Mouse (Mus musculus): ENCODE results near the gene Dnase2b. TPM values are rescaled to one million over a fixed set of nuclear protein-coding genes. Genes with fewer than 3 reads are reported as not detected.

Dnase2b gene
- 0.05 TPM in 1 of 2 replicates, not detected in the other for polyA plus RNA-seq (2015; fragmentation: Nextera tagmentation; extraction: Ambion mirVana)

DNA sequence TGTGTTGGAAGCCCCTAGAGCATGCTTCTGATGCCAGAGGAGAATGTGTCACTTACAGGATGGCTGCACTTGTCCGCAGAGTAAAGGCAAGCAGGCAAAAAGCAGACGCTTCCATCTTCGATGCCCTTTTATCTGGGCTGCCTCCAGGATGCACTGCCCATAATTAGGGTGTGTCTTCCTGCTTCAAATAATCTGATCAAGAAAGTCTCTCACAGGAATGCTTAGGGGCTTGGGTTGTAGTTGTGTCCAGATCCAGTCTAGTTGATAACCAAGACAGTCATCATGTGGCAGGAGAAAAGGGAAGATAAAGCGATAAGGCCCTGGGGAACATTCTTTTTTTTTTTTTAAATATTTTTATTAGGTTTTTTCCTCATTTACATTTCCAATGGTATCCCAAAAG is at the start of gene Dnase2b:
TSS of gene Dnase2b (minus strand) at position 101 of the 400 bp plus-strand sequence.
- Histone ChIP-seq H3K36me3 (ENCODE audit: control insufficient read depth, insufficient read depth, low read length) (no peaks in the 10 kb centered on the region), H3K9ac (ENCODE audit: low read depth, low read length) (no peak within 1 kb of the TSS), H3K4me2 (ENCODE audit: low read depth, low read length) (no peak within 1 kb of the TSS), H3K27me3 (replicated peaks; ENCODE audit: control insufficient read depth, insufficient read depth, low read length) (no peaks in the 10 kb centered on the region), H3K4me3 (ENCODE audit: low read length) (no peak within 1 kb of the TSS), H3K9me3 (ENCODE audit: control insufficient read depth, low read length) (no peaks in the 10 kb centered on the region), H3K4me1 (ENCODE audit: control insufficient read depth, insufficient read depth, low read length) (no peaks in the 10 kb centered on the region), H3K27ac (ENCODE audit: low read length) (no peak within 1 kb of the TSS)
- ATAC-seq = no peak
- WGBS = 93% methylated on average over 4 of the region's 4 CpGs

- Histone ChIP-seq H3K36me3 (ENCODE audit: control insufficient read depth, insufficient read depth, low read length) (no peaks in the 10 kb centered on the region), H3K4me2 (ENCODE audit: low read depth, low read length) (no peak overlapping the region), H3K9me3 (ENCODE audit: control insufficient read depth, low read length) (no peaks in the 10 kb centered on the region), H3K4me1 (ENCODE audit: control insufficient read depth, insufficient read depth, low read length) (no peaks in the 10 kb centered on the region), H3K27ac (ENCODE audit: low read length) (no peak overlapping the region), H3K9ac (ENCODE audit: low read depth, low read length) (no peak overlapping the region), H3K27me3 (replicated peaks; ENCODE audit: control insufficient read depth, insufficient read depth, low read length) (no peaks in the 10 kb centered on the region), H3K4me3 (ENCODE audit: low read length) (no peak overlapping the region)
- ATAC-seq = no peak
- 74% methylated on average over 7 of the region's 7 CpGs for WGBS
Observed at GRCm38 (mm10) chr3:146661907-146662306, 46.5 kb upstream of the Dnase2b start.

DNA sequence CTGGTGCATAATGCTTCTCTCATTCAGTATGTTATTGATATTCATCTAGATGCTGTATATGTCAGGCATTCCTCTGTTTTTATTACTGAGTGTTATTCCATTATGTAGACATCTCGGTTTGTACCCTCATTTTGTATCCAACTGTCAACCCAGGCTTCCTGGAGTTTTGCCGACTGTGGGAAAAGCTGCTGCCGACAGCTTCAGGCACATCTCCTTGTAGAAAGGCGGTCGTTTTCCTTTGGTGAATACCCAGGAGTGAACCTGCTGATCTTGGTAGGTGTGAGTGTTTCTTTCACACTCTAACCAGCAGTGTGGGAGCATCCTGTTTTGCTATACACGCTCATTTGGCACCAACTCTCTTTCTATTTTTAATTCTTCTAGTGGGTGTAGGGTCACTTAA is 45.6 kb upstream of the Dnase2b start:
- Histone ChIP-seq H3K4me2 (ENCODE audit: low read depth, low read length) (no peak overlapping the region), H3K27ac (ENCODE audit: low read length) (no peak overlapping the region), H3K27me3 (replicated peaks; ENCODE audit: control insufficient read depth, insufficient read depth, low read length) (no peaks in the 10 kb centered on the region), H3K4me1 (ENCODE audit: control insufficient read depth, insufficient read depth, low read length) (no peaks in the 10 kb centered on the region), H3K4me3 (ENCODE audit: low read length) (no peak overlapping the region), H3K36me3 (ENCODE audit: control insufficient read depth, insufficient read depth, low read length) (no peaks in the 10 kb centered on the region), H3K9me3 (ENCODE audit: control insufficient read depth, low read length) (no peaks in the 10 kb centered on the region), H3K9ac (ENCODE audit: low read depth, low read length) (no peak overlapping the region)
- 72% methylated on average over 6 of the region's 6 CpGs for WGBS
- ATAC-seq = no peak

- Histone ChIP-seq H3K4me2 (ENCODE audit: low read depth, low read length) (no peak overlapping the region), H3K27me3 (replicated peaks; ENCODE audit: control insufficient read depth, insufficient read depth, low read length) (no peaks in the 10 kb centered on the region), H3K4me3 (ENCODE audit: low read length) (no peak overlapping the region), H3K9me3 (ENCODE audit: control insufficient read depth, low read length) (no peaks in the 10 kb centered on the region), H3K36me3 (ENCODE audit: control insufficient read depth, insufficient read depth, low read length) (no peaks in the 10 kb centered on the region), H3K4me1 (ENCODE audit: control insufficient read depth, insufficient read depth, low read length) (no peaks in the 10 kb centered on the region), H3K27ac (ENCODE audit: low read length) (no peak overlapping the region), H3K9ac (ENCODE audit: low read depth, low read length) (no peak overlapping the region)
- 94% methylated on average over 5 of the region's 5 CpGs for WGBS
- no peak for ATAC-seq
Observed at GRCm38 (mm10) chr3:146659321-146659720, 43.9 kb upstream of the Dnase2b start.

- no peak overlapping the region for H3K4me3 ChIP-seq (ENCODE audit: low read length)
- no peak overlapping the region for H3K27ac ChIP-seq (ENCODE audit: low read length)
- no peaks in the 10 kb centered on the region for H3K27me3 ChIP-seq (replicated peaks; ENCODE audit: control insufficient read depth, insufficient read depth, low read length)
- WGBS = 88% methylated on average over 1 of the region's 1 CpGs
- H3K4me2 ChIP-seq (ENCODE audit: low read depth, low read length) = no peak overlapping the region
- no peak overlapping the region for H3K9ac ChIP-seq (ENCODE audit: low read depth, low read length)
- H3K9me3 ChIP-seq (ENCODE audit: control insufficient read depth, low read length) = no peaks in the 10 kb centered on the region
- no peaks in the 10 kb centered on the region for H3K36me3 ChIP-seq (ENCODE audit: control insufficient read depth, insufficient read depth, low read length)
- no peaks in the 10 kb centered on the region; the same call in 1 of the 2 replicates for H3K4me1 ChIP-seq (ENCODE audit: control insufficient read depth, insufficient read depth, low read length)
- ATAC-seq = no peak
Observed at GRCm38 (mm10) chr3:146658061-146658639, 42.8 kb upstream of the Dnase2b start.

GRCm38 (mm10) chr3:146657433-146657832 is 42.0 kb upstream of the Dnase2b start:
- ATAC-seq = no peak
- H3K27me3 ChIP-seq (replicated peaks; ENCODE audit: control insufficient read depth, insufficient read depth, low read length) = no peaks in the 10 kb centered on the region
- H3K9ac ChIP-seq (ENCODE audit: low read depth, low read length) = no peak overlapping the region
- WGBS = 85% methylated on average over 5 of the region's 5 CpGs
- no peaks in the 10 kb centered on the region for H3K36me3 ChIP-seq (ENCODE audit: control insufficient read depth, insufficient read depth, low read length)
- no peak overlapping the region for H3K4me2 ChIP-seq (ENCODE audit: low read depth, low read length)
- no peak overlapping the region for H3K4me3 ChIP-seq (ENCODE audit: low read length)
- H3K9me3 ChIP-seq (ENCODE audit: control insufficient read depth, low read length) = no peaks in the 10 kb centered on the region
- H3K27ac ChIP-seq (ENCODE audit: low read length) = no peak overlapping the region
- no peaks in the 10 kb centered on the region; the same call in 1 of the 2 replicates for H3K4me1 ChIP-seq (ENCODE audit: control insufficient read depth, insufficient read depth, low read length)

- no peak overlapping the region for H3K27ac ChIP-seq (ENCODE audit: low read length)
- ATAC-seq = no peak
- 55% methylated on average over 2 of the region's 2 CpGs for WGBS
Observed at GRCm38 (mm10) chr3:146655111-146655577, 39.7 kb upstream of the Dnase2b start.

GRCm38 (mm10) chr3:146653692-146654091 is 38.3 kb upstream of the Dnase2b start:
- peak; percentile 60 for ATAC-seq
- Histone ChIP-seq H3K27ac (ENCODE audit: low read length) (no peak overlapping the region), H3K9me3 (ENCODE audit: control insufficient read depth, low read length) (no peaks in the 10 kb centered on the region), H3K4me2 (ENCODE audit: low read depth, low read length) (no peak overlapping the region), H3K9ac (ENCODE audit: low read depth, low read length) (no peak overlapping the region), H3K36me3 (ENCODE audit: control insufficient read depth, insufficient read depth, low read length) (no peaks in the 10 kb centered on the region), H3K27me3 (replicated peaks; ENCODE audit: control insufficient read depth, insufficient read depth, low read length) (no peaks in the 10 kb centered on the region), H3K4me1 (ENCODE audit: control insufficient read depth, insufficient read depth, low read length) (no peaks in the 10 kb centered on the region; the same call in 1 of the 2 replicates), H3K4me3 (ENCODE audit: low read length) (no peak overlapping the region)
- WGBS = 48% methylated on average over 6 of the region's 6 CpGs

More at GRCm38 (mm10) chr3:146655111-146655577, 39.7 kb upstream of the Dnase2b start:
- H3K27me3 ChIP-seq (replicated peaks; ENCODE audit: control insufficient read depth, insufficient read depth, low read length) = no peaks in the 10 kb centered on the region
- H3K4me3 ChIP-seq (ENCODE audit: low read length) = no peak overlapping the region
- no peaks in the 10 kb centered on the region for H3K36me3 ChIP-seq (ENCODE audit: control insufficient read depth, insufficient read depth, low read length)
- no peaks in the 10 kb centered on the region for H3K9me3 ChIP-seq (ENCODE audit: control insufficient read depth, low read length)
- no peak overlapping the region for H3K4me2 ChIP-seq (ENCODE audit: low read depth, low read length)
- no peaks in the 10 kb centered on the region; the same call in 1 of the 2 replicates for H3K4me1 ChIP-seq (ENCODE audit: control insufficient read depth, insufficient read depth, low read length)
- H3K9ac ChIP-seq (ENCODE audit: low read depth, low read length) = no peak overlapping the region

- Histone ChIP-seq H3K36me3 (ENCODE audit: control insufficient read depth, insufficient read depth, low read length) (no peaks in the 10 kb centered on the region), H3K27me3 (replicated peaks; ENCODE audit: control insufficient read depth, insufficient read depth, low read length) (no peaks in the 10 kb centered on the region), H3K9me3 (ENCODE audit: control insufficient read depth, low read length) (no peaks in the 10 kb centered on the region), H3K27ac (ENCODE audit: low read length) (no peak overlapping the region), H3K4me2 (ENCODE audit: low read depth, low read length) (no peak overlapping the region), H3K4me3 (ENCODE audit: low read length) (no peak overlapping the region), H3K9ac (ENCODE audit: low read depth, low read length) (no peak overlapping the region), H3K4me1 (ENCODE audit: control insufficient read depth, insufficient read depth, low read length) (no peaks in the 10 kb centered on the region; the same call in 1 of the 2 replicates)
- 90% methylated on average over 5 of the region's 5 CpGs for WGBS
- no peak for ATAC-seq
Observed at GRCm38 (mm10) chr3:146652431-146652830, 37.0 kb upstream of the Dnase2b start.

DNA sequence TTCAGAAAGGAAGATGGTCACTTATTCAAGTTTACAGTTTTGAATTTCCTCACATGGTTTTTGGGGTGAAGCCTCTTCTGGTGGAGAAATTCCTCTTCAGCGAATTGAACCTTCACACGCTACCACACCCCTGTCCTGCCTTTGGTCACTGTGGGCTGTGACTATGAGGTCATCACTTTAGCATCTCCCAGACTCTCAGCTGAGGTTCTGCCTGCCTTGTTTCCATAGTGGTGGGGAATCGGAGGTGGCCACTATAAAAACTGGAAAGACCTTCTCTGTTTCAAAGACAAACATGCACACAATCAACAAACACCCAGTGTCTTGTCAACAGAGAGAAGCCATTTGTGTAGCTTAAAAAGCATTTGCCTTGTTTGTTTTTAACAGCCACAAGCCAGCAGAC is 35.8 kb upstream of the Dnase2b start, which contains the start of gene 4930503B20Rik:
TSS of gene 4930503B20Rik (minus strand) at position 101 of the 400 bp plus-strand sequence.
- H3K9ac ChIP-seq (ENCODE audit: low read depth, low read length) = no peak within 1 kb of the TSS
- H3K36me3 ChIP-seq (ENCODE audit: control insufficient read depth, insufficient read depth, low read length) = no peaks in the 10 kb centered on the region
- H3K4me3 ChIP-seq (ENCODE audit: low read length) = no peak within 1 kb of the TSS
- H3K9me3 ChIP-seq (ENCODE audit: control insufficient read depth, low read length) = no peaks in the 10 kb centered on the region
- H3K27ac ChIP-seq (ENCODE audit: low read length) = no peak within 1 kb of the TSS
- no peak within 1 kb of the TSS for H3K4me2 ChIP-seq (ENCODE audit: low read depth, low read length)
- H3K4me1 ChIP-seq (ENCODE audit: control insufficient read depth, insufficient read depth, low read length) = no peaks in the 10 kb centered on the region; the same call in 1 of the 2 replicates
- no peaks in the 10 kb centered on the region for H3K27me3 ChIP-seq (replicated peaks; ENCODE audit: control insufficient read depth, insufficient read depth, low read length)
- ATAC-seq = no peak
- 72% methylated on average over 3 of the region's 3 CpGs for WGBS

All from intestine, embryonic 16.5 days (tissue).